Mouse (Mus musculus) lung, postnatal 36 days (tissue): ENCODE data around the gene Arfgef2.

ENCODE experiments used
- DNase-seq: peaks from one replicate; pipeline ENCODE4 v3.0.0; 2022; ENCODE audit warnings: mixed read lengths

Gene Arfgef2

DNA sequence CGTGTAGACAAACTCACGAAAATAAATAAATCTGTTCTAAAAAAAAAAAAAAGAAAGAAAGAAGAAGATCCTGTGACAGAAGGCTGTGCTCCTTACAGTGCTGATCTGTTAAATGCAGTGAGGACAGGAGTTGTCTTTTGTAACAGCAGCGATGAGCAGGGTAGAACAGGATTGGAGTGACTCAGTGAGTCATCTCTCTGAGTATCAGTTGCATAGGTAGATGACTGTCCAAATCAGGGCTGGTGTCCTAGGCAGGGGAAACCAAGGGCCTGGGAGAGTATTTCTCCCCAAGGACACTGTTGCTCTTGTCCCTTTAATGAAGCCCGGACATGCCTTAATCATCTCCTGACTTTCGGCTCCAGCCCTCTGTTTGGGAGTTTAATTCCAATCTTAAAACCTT is 4.1 kb downstream of the Arfgef2 start:
- DNase-seq = no peak

GRCm38 (mm10) chr2:166810821-166811220 is 5.4 kb downstream of the Arfgef2 start:
- DNase-seq = no peak

GRCm38 (mm10) chr2:166818463-166819143 is 13.2 kb downstream of the Arfgef2 start:
- no peak for DNase-seq

- no peak for DNase-seq
These were observed 14.5 kb downstream of the Arfgef2 start for GRCm38 (mm10) chr2:166819849-166820248.

DNA sequence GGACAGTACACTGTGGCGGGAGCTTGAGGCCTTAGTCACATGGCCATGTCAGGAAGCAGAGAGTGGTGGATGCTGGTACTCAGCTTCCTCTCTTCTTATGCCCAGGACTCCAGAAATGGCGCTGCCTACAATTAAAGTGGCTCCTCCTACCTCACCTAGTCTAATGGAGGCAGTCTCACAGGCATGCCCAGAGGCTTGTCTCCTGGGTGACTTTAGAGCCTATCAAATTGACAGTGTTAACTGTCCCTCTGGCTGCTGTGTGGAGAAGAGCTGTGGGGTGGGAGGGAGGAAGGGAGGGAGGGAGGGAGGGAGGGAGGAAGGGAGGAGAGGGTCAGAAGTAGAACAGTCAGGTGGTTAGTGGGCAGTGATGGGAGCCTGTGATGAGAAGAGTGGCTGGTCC is 15.5 kb downstream of the Arfgef2 start:
- no peak for DNase-seq

- DNase-seq = no peak
These were observed 16.0 kb downstream of the Arfgef2 start for GRCm38 (mm10) chr2:166821406-166821805.

DNA sequence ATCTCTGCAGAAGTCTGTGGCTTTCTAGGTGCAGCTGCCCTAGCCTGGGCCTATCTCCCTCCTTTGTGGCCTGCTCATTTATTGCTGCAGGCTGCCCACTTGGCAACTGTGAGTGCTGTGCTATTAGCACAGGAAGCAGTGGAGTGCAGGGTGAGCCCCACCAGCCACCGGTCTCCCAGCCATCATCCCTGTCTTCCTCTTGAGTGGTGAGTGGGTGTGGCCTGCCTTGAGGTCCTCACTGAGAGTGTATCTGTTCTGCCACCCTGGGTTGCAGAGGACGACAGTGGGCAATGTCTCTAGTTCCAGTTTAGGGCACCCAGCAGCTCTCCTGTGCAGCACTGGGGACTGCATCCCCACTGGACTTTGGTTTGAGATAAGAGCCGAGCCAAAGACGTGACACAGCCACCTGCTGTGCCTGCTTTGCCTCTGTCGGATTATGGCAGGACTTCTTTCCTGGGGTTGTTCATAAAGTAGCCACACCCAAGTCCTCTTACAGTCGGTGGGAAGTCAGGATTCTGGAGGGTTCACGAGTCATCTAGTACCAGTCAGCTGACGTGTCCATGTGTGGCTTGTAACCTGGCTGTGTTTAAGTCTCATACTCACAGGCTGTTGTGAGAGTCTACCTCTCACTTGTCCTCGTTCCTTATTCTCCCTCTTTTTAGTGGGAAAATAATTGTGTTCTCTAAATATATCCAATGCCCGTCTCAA is 16.9 kb downstream of the Arfgef2 start:
- DNase-seq = no peak

- no peak for DNase-seq
These were observed 17.5 kb downstream of the Arfgef2 start for GRCm38 (mm10) chr2:166822901-166823300.

DNA sequence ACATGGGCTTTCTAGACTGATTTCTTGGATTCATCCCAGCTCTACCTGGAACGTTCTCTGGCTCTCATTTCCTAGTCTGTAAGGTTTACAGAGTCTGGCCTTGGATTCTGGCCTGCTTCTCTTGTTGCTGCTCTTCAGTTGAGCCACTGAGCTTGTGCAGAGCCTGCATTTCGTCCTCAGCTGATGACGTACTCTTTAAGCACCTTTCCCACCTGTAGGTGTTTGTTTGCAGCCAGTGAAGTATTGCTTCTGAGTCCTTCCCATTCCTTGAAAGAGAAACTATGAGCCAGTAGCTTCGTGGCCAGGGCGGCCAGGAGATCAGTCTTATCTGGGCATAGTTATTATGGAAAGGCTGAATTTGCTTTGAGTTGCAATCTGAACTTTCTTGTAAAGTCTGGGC is 19.0 kb downstream of the Arfgef2 start:
- peak; percentile 54 for DNase-seq

DNA sequence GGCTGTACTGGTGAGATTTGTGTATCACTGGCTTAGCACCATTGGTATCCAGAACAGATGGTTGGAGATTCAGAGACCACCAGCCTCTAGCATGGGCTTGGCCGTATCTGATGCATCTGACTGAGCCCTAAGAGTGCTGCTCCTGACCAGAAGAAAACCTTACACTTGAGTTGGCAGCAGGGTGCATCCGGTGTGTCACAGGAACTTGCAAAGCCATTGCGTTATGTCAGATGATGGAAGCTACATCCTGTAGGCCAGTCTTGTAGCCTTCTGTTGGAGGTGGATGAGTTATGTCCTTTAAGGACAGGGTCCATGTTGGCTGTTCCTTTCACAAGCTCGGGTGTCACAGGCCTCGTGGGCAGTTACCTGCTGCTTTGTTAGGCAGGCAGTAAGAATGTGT is 19.6 kb downstream of the Arfgef2 start:
- DNase-seq = peak; percentile 35

DNA sequence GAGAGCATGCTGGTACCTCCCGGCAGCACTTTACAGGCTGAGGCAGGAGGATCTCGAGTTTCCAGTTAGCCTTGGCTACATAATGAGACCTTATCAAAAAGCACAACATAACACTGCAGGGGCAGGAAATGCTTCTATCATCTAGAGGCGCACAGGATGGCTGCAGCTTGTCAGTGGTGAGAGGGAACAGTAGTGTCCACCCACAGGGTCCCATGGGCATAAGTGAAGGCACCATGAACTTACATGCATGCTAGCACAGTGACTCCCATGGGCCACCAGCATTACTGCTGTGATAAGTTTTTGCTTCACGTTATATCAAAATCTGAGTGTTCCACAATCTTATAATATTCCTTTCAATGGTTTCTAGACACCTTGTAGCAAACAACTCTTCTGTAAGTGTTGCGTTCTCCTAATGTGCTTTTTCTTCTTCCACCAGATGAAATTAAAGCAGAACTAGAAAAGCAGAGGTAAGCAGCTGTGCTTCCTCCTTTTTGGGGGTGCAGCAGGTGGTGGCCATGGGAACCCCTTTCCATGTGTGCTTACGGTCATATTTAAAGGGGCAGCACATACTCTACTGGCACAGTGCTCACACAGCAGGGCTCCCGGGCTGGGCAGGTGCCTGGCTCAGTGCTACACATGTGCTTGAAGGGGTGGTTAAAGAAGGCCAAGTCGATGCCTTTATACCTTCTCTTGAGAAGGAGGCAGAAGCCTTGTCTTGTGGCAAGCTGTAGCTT is 21.3 kb downstream of the Arfgef2 start:
- no peak for DNase-seq

GRCm38 (mm10) chr2:166828306-166828705 is 22.9 kb downstream of the Arfgef2 start:
- no peak for DNase-seq

GRCm38 (mm10) chr2:166830350-166830749 is 25.0 kb downstream of the Arfgef2 start:
- peak; percentile 44 for DNase-seq

GRCm38 (mm10) chr2:166834091-166834490 is 28.7 kb downstream of the Arfgef2 start:
- DNase-seq = no peak

DNA sequence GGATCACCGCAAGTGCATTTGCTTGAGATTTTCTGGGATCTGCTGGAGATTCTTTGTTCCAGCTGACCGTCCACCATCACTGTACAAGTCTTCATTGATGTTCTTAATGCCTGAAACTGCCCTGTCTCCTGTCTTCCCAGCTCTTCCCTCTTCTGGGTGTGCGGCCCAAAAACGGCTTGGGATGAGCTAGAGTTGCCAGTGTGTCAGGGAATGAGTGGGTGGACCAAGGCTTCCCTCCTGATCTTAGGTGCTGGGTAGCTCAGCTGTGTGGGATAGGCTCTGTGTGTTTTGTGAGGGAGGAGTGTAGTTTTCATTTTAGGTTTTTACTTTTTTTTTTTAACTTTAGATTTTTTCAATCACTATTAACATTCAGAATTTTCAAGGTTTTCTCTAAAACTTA is 29.4 kb downstream of the Arfgef2 start:
- no peak for DNase-seq

DNA sequence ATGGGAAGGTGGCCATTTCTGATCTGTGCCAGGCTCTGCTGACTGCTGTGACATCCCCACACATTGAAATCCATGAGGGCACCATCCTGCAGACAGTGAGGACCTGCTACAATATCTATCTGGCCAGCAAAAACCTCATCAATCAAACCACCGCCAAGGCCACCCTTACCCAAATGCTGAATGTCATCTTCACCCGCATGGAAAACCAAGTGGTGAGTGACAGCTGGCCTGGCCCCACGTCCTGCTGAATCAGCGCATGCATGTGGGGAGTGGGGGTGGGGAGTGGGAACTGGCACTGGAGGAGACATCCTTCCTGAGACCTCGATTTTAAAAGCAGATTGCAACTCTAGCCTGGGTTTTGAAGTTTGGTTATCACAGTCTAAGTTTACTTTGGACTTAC is 30.2 kb downstream of the Arfgef2 start:
- no peak for DNase-seq

GRCm38 (mm10) chr2:166841813-166842212 is 36.4 kb downstream of the Arfgef2 start:
- no peak for DNase-seq

DNA sequence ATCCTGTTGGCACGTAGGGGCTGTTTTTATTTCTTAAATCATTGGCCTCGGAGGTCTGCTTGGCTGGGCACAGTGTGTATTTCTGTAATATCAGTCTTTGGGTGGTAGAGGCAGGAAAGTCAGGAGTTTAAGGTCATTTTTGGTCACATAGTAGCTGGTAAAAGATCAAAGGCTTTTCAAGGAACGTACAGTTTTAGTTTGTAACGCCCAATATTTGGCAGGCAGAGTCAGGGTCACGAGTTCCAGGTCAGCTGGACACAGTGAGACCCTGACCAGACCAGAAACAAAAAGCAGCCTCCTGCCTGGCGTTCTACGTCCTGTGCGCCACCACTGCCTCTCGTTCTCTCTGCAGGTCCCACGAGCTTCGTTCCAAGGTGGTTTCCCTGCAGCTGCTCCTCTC is 45.3 kb downstream of the Arfgef2 start:
- DNase-seq = no peak

DNA sequence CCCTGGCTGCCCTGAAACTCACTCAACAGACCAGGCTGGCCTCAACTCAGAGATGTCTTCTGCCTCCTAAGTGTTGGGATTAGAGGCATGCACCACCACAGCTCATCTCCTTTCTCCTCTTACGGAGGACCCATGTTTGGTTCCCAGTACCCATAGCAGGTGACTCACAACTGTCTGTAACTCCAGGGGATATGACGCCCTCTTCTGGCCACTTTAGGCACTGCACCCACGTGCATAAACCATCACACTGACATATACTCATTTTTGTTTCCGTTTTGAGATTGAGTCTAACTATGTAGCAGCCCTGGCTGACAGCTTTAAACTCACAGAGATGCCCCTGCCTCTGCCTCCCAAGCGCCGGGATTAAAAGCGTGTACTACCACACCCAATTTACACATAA is 46.9 kb downstream of the Arfgef2 start:
- no peak for DNase-seq

DNA sequence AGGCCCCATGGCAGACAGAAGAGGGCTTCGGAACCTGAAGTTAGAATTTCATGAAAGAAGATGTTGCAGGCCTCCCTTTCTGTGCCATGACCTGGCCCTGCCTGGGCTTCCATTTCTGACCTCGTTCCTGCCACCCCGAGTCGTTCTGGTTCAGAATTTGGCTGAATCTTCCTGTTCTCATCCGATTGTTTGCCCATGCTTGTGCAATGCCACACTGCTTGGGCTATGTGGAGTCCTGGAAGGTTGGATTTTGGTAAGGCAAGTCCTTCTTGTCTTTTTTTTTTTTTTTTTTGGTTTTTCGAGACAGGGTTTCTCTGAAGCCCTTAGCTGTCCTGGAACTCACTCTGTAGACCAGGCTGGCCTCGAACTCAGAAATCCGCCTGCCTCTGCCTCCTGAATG is 50.4 kb downstream of the Arfgef2 start:
- no peak for DNase-seq

DNA sequence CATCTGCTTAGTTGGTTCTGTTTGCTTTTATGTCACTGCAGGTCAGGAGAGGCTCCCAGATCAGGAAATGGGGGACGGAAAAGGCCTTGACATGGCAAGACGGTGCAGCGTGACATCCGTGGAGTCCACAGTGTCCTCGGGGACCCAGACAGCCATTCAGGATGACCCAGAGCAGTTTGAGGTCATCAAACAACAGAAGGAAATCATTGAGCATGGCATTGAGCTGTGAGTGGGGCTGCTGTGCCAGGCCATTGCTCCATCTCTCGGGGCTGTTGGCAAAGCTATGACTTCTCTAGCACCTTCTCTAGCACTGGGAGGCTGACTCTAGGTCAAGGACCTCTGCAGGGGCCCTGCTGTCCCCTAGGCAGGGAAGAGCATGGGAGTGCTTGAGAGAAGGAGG is 51.0 kb downstream of the Arfgef2 start:
- no peak for DNase-seq

- DNase-seq = peak; percentile 30
These were observed 51.7 kb downstream of the Arfgef2 start for GRCm38 (mm10) chr2:166857118-166857517.

GRCm38 (mm10) chr2:166859214-166859613 is 53.8 kb downstream of the Arfgef2 start:
- DNase-seq = peak; percentile 16

DNA sequence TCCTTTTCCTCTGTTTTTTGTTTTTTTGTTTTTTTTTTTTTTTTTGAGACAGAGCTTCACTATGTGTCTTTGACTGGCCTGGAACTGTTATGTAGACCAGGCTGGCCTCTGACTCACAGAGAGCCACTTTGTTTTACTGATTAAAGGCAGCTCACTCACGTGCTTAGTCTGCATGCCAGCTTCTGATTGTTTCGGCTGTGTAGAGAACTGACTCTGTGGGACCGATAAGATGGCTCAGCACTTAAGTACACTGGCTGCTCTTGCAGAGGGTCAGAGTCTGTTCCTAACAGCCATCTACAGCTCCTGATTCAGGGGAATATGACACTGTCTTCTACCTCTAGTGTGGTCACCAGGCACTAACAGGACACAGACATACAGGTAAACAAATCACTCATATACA is 57.1 kb downstream of the Arfgef2 start:
- DNase-seq = no peak
